Mouse (Mus musculus): ENCODE data around the gene Gm6902. TPM values are rescaled to one million over a fixed set of nuclear protein-coding genes. Genes with fewer than 3 reads are reported as not detected.
"Not testable (repeated sequence)": the region's sequence is repeated elsewhere in the genome, so short reads cannot be mapped to it uniquely, and the experiment has no call there.

The Gm6902 gene
- not detected in 2 replicates for polyA plus RNA-seq (2015; fragmentation: Nextera tagmentation; extraction: Ambion mirVana)

DNA sequence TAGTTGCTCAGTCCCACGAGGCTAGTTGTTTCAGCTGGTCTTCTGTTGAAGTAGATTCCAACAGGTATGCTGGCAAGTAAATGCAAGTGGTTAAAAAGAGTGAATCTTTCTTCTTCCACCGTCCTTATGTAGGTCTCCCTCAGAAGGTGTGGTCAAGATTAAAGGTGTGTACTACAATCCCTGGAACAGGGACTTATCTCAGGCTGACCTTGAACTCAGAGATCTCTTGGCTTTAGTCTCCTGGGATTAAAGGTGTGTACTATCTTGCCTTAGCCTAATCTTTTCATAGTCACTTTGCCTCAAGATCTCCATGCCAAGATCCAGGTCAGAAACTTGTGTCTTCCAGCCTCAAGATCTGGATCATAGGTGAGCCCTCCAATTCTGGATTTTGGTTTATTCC is at the start of gene Gm6902:
Gm6902 (minus strand) TSS at position 101 of the 400 bp plus-strand sequence.
- not testable (repeated sequence) for H3K9me3 ChIP-seq (replicated peaks); H3K4me2 ChIP-seq; H3K4me1 ChIP-seq; ATAC-seq; H3K27me3 ChIP-seq; H3K27ac ChIP-seq; H3K36me3 ChIP-seq (ENCODE audit: poor library complexity, severe bottlenecking); H3K9ac ChIP-seq; H3K4me3 ChIP-seq
- WGBS = no CpG with 5 or more reads among the region's 2 CpGs

DNA sequence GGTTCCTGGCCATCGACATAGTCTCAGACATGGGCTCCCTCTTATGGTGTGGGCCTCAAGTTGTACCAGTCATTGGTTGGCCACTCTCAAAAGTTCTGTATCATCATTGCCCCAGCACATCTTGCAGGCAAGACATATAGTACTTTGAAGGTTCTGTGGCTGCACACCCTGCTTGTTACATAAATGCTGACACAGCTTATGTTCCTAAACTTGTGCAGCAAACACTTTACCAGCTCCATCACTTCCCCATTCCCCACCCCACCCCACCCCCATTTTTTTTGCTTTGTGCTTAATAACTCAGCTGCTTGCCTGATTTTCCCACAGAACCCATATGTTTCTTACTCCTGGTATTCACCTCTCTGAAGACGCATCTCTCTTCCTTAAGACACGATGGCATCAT is 22.2 kb upstream of the Gm6902 start, which contains the start of gene Nlrp4e:
Nlrp4e (plus strand) TSS at position 301 of the 400 bp plus-strand sequence.
- not testable (repeated sequence) for H3K27me3 ChIP-seq; H3K27ac ChIP-seq; H3K4me2 ChIP-seq; H3K4me3 ChIP-seq; ATAC-seq; H3K36me3 ChIP-seq (ENCODE audit: poor library complexity, severe bottlenecking); H3K9ac ChIP-seq; H3K4me1 ChIP-seq
- peaks cover 11% of the 10 kb centered on the region for H3K9me3 ChIP-seq (replicated peaks)
- WGBS = 88% methylated on average over 3 of the region's 3 CpGs

DNA sequence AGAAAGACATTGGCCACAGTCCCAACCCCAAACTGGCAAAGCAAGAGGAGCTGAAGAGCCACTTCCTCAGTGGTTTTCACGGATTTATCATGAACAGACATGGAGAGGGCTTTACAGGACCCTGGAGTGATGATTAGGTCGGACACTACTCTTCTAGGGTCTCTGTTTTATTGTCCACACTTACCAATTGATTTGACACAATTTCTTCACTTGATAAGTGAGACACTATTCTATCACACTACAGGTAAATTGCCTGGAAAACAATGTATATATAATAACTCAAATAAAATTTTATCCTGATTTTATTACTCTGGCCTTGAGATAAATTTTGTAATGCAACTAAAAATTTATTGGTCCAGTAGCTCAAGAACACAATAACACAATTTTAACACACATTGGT is 27.1 kb downstream of the Gm6902 start, which contains the start of gene Vmn1r166:
Vmn1r166 (minus strand) TSS at position 101 of the 400 bp plus-strand sequence.
- not testable (repeated sequence) for H3K9me3 ChIP-seq (replicated peaks); H3K9ac ChIP-seq; H3K4me3 ChIP-seq; H3K27me3 ChIP-seq; ATAC-seq; H3K27ac ChIP-seq; H3K4me2 ChIP-seq; H3K4me1 ChIP-seq; H3K36me3 ChIP-seq (ENCODE audit: poor library complexity, severe bottlenecking)
- WGBS = no CpG with 5 or more reads among the region's 2 CpGs

Other genes starting within 250 kb of the Gm6902 start
- gene Vmn1r163, start 223.4 kb downstream of the Gm6902 start, polyA plus RNA-seq (2015; fragmentation: Nextera tagmentation; extraction: Ambion mirVana) = not detected in 2 replicates
- gene Gm8720, start 211.4 kb downstream of the Gm6902 start, polyA plus RNA-seq (2015; fragmentation: Nextera tagmentation; extraction: Ambion mirVana) = not detected in 2 replicates
- gene Gm10662, start 134.4 kb downstream of the Gm6902 start, polyA plus RNA-seq (2015; fragmentation: Nextera tagmentation; extraction: Ambion mirVana) = not detected in 2 replicates
- gene Vmn1r165, start 61.6 kb downstream of the Gm6902 start, polyA plus RNA-seq (2015; fragmentation: Nextera tagmentation; extraction: Ambion mirVana) = not detected in 2 replicates
- not detected in 2 replicates for gene Vmn1r166, start 27.2 kb downstream of the Gm6902 start, polyA plus RNA-seq (2015; fragmentation: Nextera tagmentation; extraction: Ambion mirVana)
- gene Nlrp4e, start 22.3 kb upstream of the Gm6902 start, polyA plus RNA-seq (2015; fragmentation: Nextera tagmentation; extraction: Ambion mirVana) = not detected in 2 replicates
- gene Nlrp5, start 107.0 kb upstream of the Gm6902 start, polyA plus RNA-seq (2015; fragmentation: Nextera tagmentation; extraction: Ambion mirVana) = not detected in 2 replicates
- not detected in 2 replicates for gene Vmn1r167, start 228.3 kb upstream of the Gm6902 start, polyA plus RNA-seq (2015; fragmentation: Nextera tagmentation; extraction: Ambion mirVana)